13 mouse cellular contexts compared by ENCODE assay signal in the genomic region with DNA sequence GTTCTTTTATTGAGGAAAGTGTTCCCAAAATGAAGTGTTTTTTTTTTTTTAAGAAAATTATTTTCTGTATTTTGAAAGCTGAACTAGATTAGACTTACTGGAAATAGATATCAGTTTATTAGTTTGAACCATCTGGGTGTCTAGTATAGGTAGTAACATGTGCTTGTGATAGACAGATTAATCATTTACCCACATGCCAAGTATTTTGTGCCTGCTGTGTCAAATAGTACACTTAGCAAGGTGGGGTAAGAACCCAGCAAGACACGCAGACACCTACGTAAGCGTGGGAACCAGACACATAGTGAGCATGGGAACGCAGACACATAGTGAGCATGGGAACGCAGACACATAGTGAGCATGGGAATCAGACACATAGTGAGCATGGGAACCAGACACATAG.
"Had no signal": no experiment of that assay in that cellular context is flagged by ENCODE, and none has a peak within 500 bp of the region (broad histone marks: within the 10 kb centered on the region; RNA-seq: fewer than 3 reads in every experiment).

No protein-coding gene starts in this region.

- H3K27me3 ChIP-seq: limb, embryonic 13.5 days; liver, embryonic 13.5 days; lung, embryonic 15.5 days; midbrain, embryonic 13.5 days had no signal

- H3K9me3 ChIP-seq: limb, embryonic 10.5 days; limb, embryonic 13.5 days; liver, embryonic 13.5 days; lung, embryonic 15.5 days; midbrain, embryonic 13.5 days had no signal

- H3K27ac ChIP-seq: kidney, postnatal 0 days; layer of hippocampus, adult 2 months; limb, embryonic 10.5 days; limb, embryonic 13.5 days; liver, embryonic 13.5 days; lung, embryonic 15.5 days; midbrain, embryonic 13.5 days had no signal

- DNase-seq: layer of hippocampus, adult 9-11 months; liver, embryonic 13.5 days; lung, adult 18-20 months; lung, postnatal 10 days; lung, postnatal 36 days; thymus, adult 18-20 months; thymus, postnatal 36 days had no signal

- H3K4me2 ChIP-seq: limb, embryonic 13.5 days; liver, embryonic 13.5 days; lung, embryonic 15.5 days; midbrain, embryonic 13.5 days had no signal

- H3K4me1 ChIP-seq: limb, embryonic 10.5 days had no signal

- ATAC-seq: midbrain, embryonic 13.5 days had no signal

- H3K4me3 ChIP-seq: layer of hippocampus, adult 2 months; limb, embryonic 10.5 days; limb, embryonic 13.5 days; liver, embryonic 13.5 days; lung, embryonic 15.5 days; midbrain, embryonic 13.5 days had no signal

- H3K36me3 ChIP-seq: limb, embryonic 10.5 days; limb, embryonic 13.5 days; liver, embryonic 13.5 days; lung, embryonic 15.5 days; midbrain, embryonic 13.5 days had no signal

- H3K9ac ChIP-seq: limb, embryonic 13.5 days; liver, embryonic 13.5 days; lung, embryonic 15.5 days; midbrain, embryonic 13.5 days had no signal
